8 mouse cellular contexts compared by ENCODE assay signal in genomic region chr15:98762201-98762621, GRCm38 (mm10). TPM values are rescaled to one million over a fixed set of nuclear protein-coding genes. Genes with fewer than 3 reads are reported as not detected.
DNase-seq lines count a peak whose midpoint lies in the region; ATAC-seq and TF ChIP-seq lines count a peak whose summit lies in the region.

No protein-coding gene starts in this region.

- H3K27me3 ChIP-seq in embryonic facial prominence, embryonic 13.5 days: peaks cover 17% of the 10 kb centered on the region; the same call in 1 of the 2 replicates
- H3K27me3 ChIP-seq in heart, embryonic 12.5 days (replicated peaks): peaks cover 13% of the 10 kb centered on the region
- no peaks in the 10 kb centered on the region for H3K27me3 ChIP-seq in kidney, postnatal 0 days (ENCODE audit: insufficient read depth, low read length)
- H3K27me3 ChIP-seq in liver, adult 2 months (ENCODE audit: control insufficient read depth, insufficient read depth, low read length): no peaks in the 10 kb centered on the region
- H3K27me3 ChIP-seq in myocyte (ENCODE audit: control insufficient read depth, insufficient read depth, insufficient read length): no peaks in the 10 kb centered on the region
- H3K27me3 ChIP-seq in stomach, embryonic 15.5 days (replicated peaks): 0 out of 2 replicates have a peak, but pooled peaks cover 3% of the 10 kb centered on the region

- H3K4me3 ChIP-seq in embryonic facial prominence, embryonic 13.5 days: peak overlapping the region; percentile 97
- peak overlapping the region; percentile 87 for H3K4me3 ChIP-seq in heart, embryonic 12.5 days
- H3K4me3 ChIP-seq in kidney, postnatal 0 days (replicated peaks; ENCODE audit: low read depth, low read length): peak overlapping the region; percentile 93
- H3K4me3 ChIP-seq in liver, adult 2 months (ENCODE audit: insufficient read depth, low read depth, low read length): peak overlapping the region; percentile 94
- peak overlapping the region; percentile 78 for H3K4me3 ChIP-seq in myocyte
- peak overlapping the region; percentile 99 for H3K4me3 ChIP-seq in stomach, embryonic 15.5 days (replicated peaks)

- peak overlapping the region; percentile 74 for H3ac ChIP-seq in myocyte (ENCODE audit: control insufficient read depth, insufficient read length)

- peak overlapping the region; percentile 85 for H3K4me2 ChIP-seq in embryonic facial prominence, embryonic 13.5 days
- H3K4me2 ChIP-seq in heart, embryonic 12.5 days: peak overlapping the region; percentile 87
- peak overlapping the region; percentile 92 for H3K4me2 ChIP-seq in kidney, postnatal 0 days (ENCODE audit: low read length)
- H3K4me2 ChIP-seq in myocyte (ENCODE audit: low read depth): peak overlapping the region; percentile 75
- peak overlapping the region; percentile 96 for H3K4me2 ChIP-seq in stomach, embryonic 15.5 days

- peaks cover 28% of the 10 kb centered on the region for H3K79me2 ChIP-seq in liver, adult 2 months (ENCODE audit: control insufficient read depth, insufficient read depth, low read length)
- H3K79me2 ChIP-seq in myocyte (ENCODE audit: control insufficient read depth, insufficient read depth): peaks cover 56% of the 10 kb centered on the region

- DNase-seq in 416B (ENCODE audit: low read depth): peak; percentile 89
- DNase-seq in adrenal gland, postnatal 36 days: peak; percentile 89 to 92
- DNase-seq in kidney, postnatal 0 days (ENCODE audit: low spot score): peak; percentile 94
- DNase-seq in liver, adult 2 months (ENCODE audit: extremely low read depth, low read depth, low spot score): peak; percentile 45

- 0 out of 2 replicates have a peak, but pooled peaks have one; percentile 30 for TF ChIP-seq CTCF in kidney, postnatal 0 days (IDR thresholded peaks at IDR 0.05; ENCODE audit: low read depth)
- no peak for TF ChIP-seq CTCF in liver, adult 2 months (IDR thresholded peaks at IDR 0.05; ENCODE audit: low read depth, low read length)

- peaks cover 20% of the 10 kb centered on the region for H3K4me1 ChIP-seq in embryonic facial prominence, embryonic 13.5 days
- peaks cover 16% of the 10 kb centered on the region for H3K4me1 ChIP-seq in heart, embryonic 12.5 days (replicated peaks)
- peaks cover 10% of the 10 kb centered on the region for H3K4me1 ChIP-seq in kidney, postnatal 0 days (replicated peaks; ENCODE audit: insufficient read depth, low read length)
- H3K4me1 ChIP-seq in liver, adult 2 months (ENCODE audit: control insufficient read depth, insufficient read depth, low read length): peaks cover 3% of the 10 kb centered on the region
- H3K4me1 ChIP-seq in stomach, embryonic 15.5 days: peaks cover 17% of the 10 kb centered on the region; the same call in 1 of the 2 replicates

- H3K9me3 ChIP-seq in embryonic facial prominence, embryonic 13.5 days: no peaks in the 10 kb centered on the region
- no peaks in the 10 kb centered on the region for H3K9me3 ChIP-seq in heart, embryonic 12.5 days (replicated peaks)
- no peaks in the 10 kb centered on the region for H3K9me3 ChIP-seq in kidney, postnatal 0 days (replicated peaks; ENCODE audit: low read length)
- no peaks in the 10 kb centered on the region for H3K9me3 ChIP-seq in stomach, embryonic 15.5 days

- peak; percentile 76 for ATAC-seq in embryonic facial prominence, embryonic 13.5 days (ENCODE audit: insufficient number of reproducible peaks, insufficient read depth, low FRiP score, low TSS enrichment, low read depth)
- peak; percentile 81 for ATAC-seq in heart, embryonic 12.5 days (ENCODE audit: insufficient number of reproducible peaks, low FRiP score)
- peak; percentile 84 for ATAC-seq in kidney, postnatal 0 days (replicated peaks; ENCODE audit: low FRiP score, low read depth)
- ATAC-seq in stomach, embryonic 15.5 days (ENCODE audit: insufficient read depth, low FRiP score, low read depth): peak; percentile 83

- no peak for TF ChIP-seq POLR2A in liver, adult 2 months (IDR thresholded peaks at IDR 0.05; ENCODE audit: extremely low read depth, insufficient read depth, low read length)
- peak; percentile 60 for TF ChIP-seq POLR2A in myocyte (IDR thresholded peaks at IDR 0.05; ENCODE audit: insufficient read length, low read depth)

- H3K27ac ChIP-seq in embryonic facial prominence, embryonic 13.5 days: peak overlapping the region; percentile 83
- H3K27ac ChIP-seq in heart, embryonic 12.5 days (ENCODE audit: poor library complexity, severe bottlenecking): peak overlapping the region; percentile 66
- peak overlapping the region; percentile 94 for H3K27ac ChIP-seq in kidney, postnatal 0 days
- H3K27ac ChIP-seq in liver, adult 2 months (replicated peaks; ENCODE audit: insufficient read depth, low read depth, low read length): peak overlapping the region; percentile 39; the same call in 1 of the 2 replicates
- peak overlapping the region; percentile 83 for H3K27ac ChIP-seq in stomach, embryonic 15.5 days

- under 1% methylated on average over 24 of the region's 24 CpGs for WGBS in embryonic facial prominence, embryonic 13.5 days
- under 1% methylated on average over 24 of the region's 24 CpGs for WGBS in heart, embryonic 12.5 days
- WGBS in kidney, postnatal 0 days: 0% methylated on average over 20 of the region's 24 CpGs
- 1% methylated on average over 23 of the region's 24 CpGs for WGBS in liver, adult 2 months
- WGBS in stomach, embryonic 15.5 days: under 1% methylated on average over 21 of the region's 24 CpGs

- peaks cover 23% of the 10 kb centered on the region for H3K36me3 ChIP-seq in embryonic facial prominence, embryonic 13.5 days
- peaks cover 23% of the 10 kb centered on the region for H3K36me3 ChIP-seq in heart, embryonic 12.5 days
- 0 out of 2 replicates have a peak, but pooled peaks cover 6% of the 10 kb centered on the region for H3K36me3 ChIP-seq in kidney, postnatal 0 days (ENCODE audit: insufficient read depth, low read length)
- H3K36me3 ChIP-seq in liver, adult 2 months (ENCODE audit: control insufficient read depth, insufficient read depth, low read length): no peaks in the 10 kb centered on the region
- H3K36me3 ChIP-seq in myocyte (ENCODE audit: control insufficient read depth, insufficient read depth): peaks cover 11% of the 10 kb centered on the region
- H3K36me3 ChIP-seq in stomach, embryonic 15.5 days: peaks cover under 1% of the 10 kb centered on the region; the same call in 1 of the 2 replicates

- peak overlapping the region; percentile 92 for H3K9ac ChIP-seq in embryonic facial prominence, embryonic 13.5 days
- H3K9ac ChIP-seq in heart, embryonic 12.5 days: peak overlapping the region; percentile 90
- H3K9ac ChIP-seq in kidney, postnatal 0 days (ENCODE audit: low read depth, low read length): peak overlapping the region; percentile 95
- peak overlapping the region; percentile 96 for H3K9ac ChIP-seq in liver, adult 2 months (ENCODE audit: low read depth, low read length)
- H3K9ac ChIP-seq in stomach, embryonic 15.5 days: peak overlapping the region; percentile 87

RNA-seq across cellular contexts. Expression of gene Arf3, which starts 0.8 kb away (rescaled TPM):
- total RNA-seq in adrenal gland, postnatal 36 days (2021): 100 to 1,000 TPM; 132 to 140 TPM
- polyA plus RNA-seq in embryonic facial prominence, embryonic 13.5 days (2015; fragmentation: Nextera tagmentation; extraction: Ambion mirVana): 44.1 and 44.6 TPM in 2 replicates
- 46.3 and 46.9 TPM in 2 replicates for polyA plus RNA-seq in heart, embryonic 12.5 days (2016; fragmentation: Nextera tagmentation; extraction: Ambion mirVana)
- 39.0 and 39.6 TPM in 2 replicates for polyA plus RNA-seq in kidney, postnatal 0 days (2015; fragmentation: Nextera tagmentation; extraction: Ambion mirVana)
- 10.5 and 14.0 TPM in 2 replicates for total RNA-seq in liver, adult 2 months (2014; rRNA removed)
- polyA plus RNA-seq in liver, adult 2 months (2012; rRNA removed): 41.3 and 43.0 TPM in 2 replicates
- polyA plus RNA-seq in myocyte (2012; fragmentation: generic; extraction: Trizol): 72.0 TPM
- polyA plus RNA-seq in stomach, embryonic 15.5 days (2015; fragmentation: Nextera tagmentation; extraction: Ambion mirVana): 41.6 and 45.2 TPM in 2 replicates

RNA-seq across cellular contexts. Expression of gene Wnt10b, which starts 15.7 kb away (rescaled TPM):
- total RNA-seq in adrenal gland, postnatal 36 days (2021): 1 to 10 TPM; 1.1 to 1.3 TPM
- polyA plus RNA-seq in embryonic facial prominence, embryonic 13.5 days (2015; fragmentation: Nextera tagmentation; extraction: Ambion mirVana): 4.9 and 5.3 TPM in 2 replicates
- not detected in 2 replicates for polyA plus RNA-seq in heart, embryonic 12.5 days (2016; fragmentation: Nextera tagmentation; extraction: Ambion mirVana)
- not detected in 2 replicates for polyA plus RNA-seq in kidney, postnatal 0 days (2015; fragmentation: Nextera tagmentation; extraction: Ambion mirVana)
- 0.47 TPM in 1 of 2 replicates, not detected in the other for total RNA-seq in liver, adult 2 months (2014; rRNA removed)
- polyA plus RNA-seq in liver, adult 2 months (2012; rRNA removed): not detected in 2 replicates
- polyA plus RNA-seq in myocyte (2012; fragmentation: generic; extraction: Trizol): 3.3 TPM
- polyA plus RNA-seq in stomach, embryonic 15.5 days (2015; fragmentation: Nextera tagmentation; extraction: Ambion mirVana): 0.08 TPM in 1 of 2 replicates, not detected in the other

RNA-seq across cellular contexts. Expression of gene Wnt1, which starts 27.4 kb away (rescaled TPM):
- total RNA-seq in adrenal gland, postnatal 36 days (2021): not detected
- polyA plus RNA-seq in embryonic facial prominence, embryonic 13.5 days (2015; fragmentation: Nextera tagmentation; extraction: Ambion mirVana): not detected in 2 replicates
- not detected in 2 replicates for polyA plus RNA-seq in heart, embryonic 12.5 days (2016; fragmentation: Nextera tagmentation; extraction: Ambion mirVana)
- not detected in 2 replicates for polyA plus RNA-seq in kidney, postnatal 0 days (2015; fragmentation: Nextera tagmentation; extraction: Ambion mirVana)
- not detected in 2 replicates for total RNA-seq in liver, adult 2 months (2014; rRNA removed)
- not detected in 2 replicates for polyA plus RNA-seq in liver, adult 2 months (2012; rRNA removed)
- 0.06 TPM for polyA plus RNA-seq in myocyte (2012; fragmentation: generic; extraction: Trizol)
- not detected in 2 replicates for polyA plus RNA-seq in stomach, embryonic 15.5 days (2015; fragmentation: Nextera tagmentation; extraction: Ambion mirVana)

RNA-seq across cellular contexts. Expression of gene Fkbp11, which starts 34.2 kb away (rescaled TPM):
- total RNA-seq in adrenal gland, postnatal 36 days (2021): 1 to 10 TPM; 7.5 to 9.1 TPM
- 40.9 and 48.3 TPM in 2 replicates for polyA plus RNA-seq in embryonic facial prominence, embryonic 13.5 days (2015; fragmentation: Nextera tagmentation; extraction: Ambion mirVana)
- 13.2 and 17.8 TPM in 2 replicates for polyA plus RNA-seq in heart, embryonic 12.5 days (2016; fragmentation: Nextera tagmentation; extraction: Ambion mirVana)
- 34.4 and 34.6 TPM in 2 replicates for polyA plus RNA-seq in kidney, postnatal 0 days (2015; fragmentation: Nextera tagmentation; extraction: Ambion mirVana)
- total RNA-seq in liver, adult 2 months (2014; rRNA removed): 22.4 and 26.6 TPM in 2 replicates
- 12.2 and 22.4 TPM in 2 replicates for polyA plus RNA-seq in liver, adult 2 months (2012; rRNA removed)
- polyA plus RNA-seq in myocyte (2012; fragmentation: generic; extraction: Trizol): 52.9 TPM
- polyA plus RNA-seq in stomach, embryonic 15.5 days (2015; fragmentation: Nextera tagmentation; extraction: Ambion mirVana): 112 and 123 TPM in 2 replicates

RNA-seq across cellular contexts. Expression of gene Ddn, which starts 47.1 kb away (rescaled TPM):
- total RNA-seq in adrenal gland, postnatal 36 days (2021): under 1 TPM; 0.10 to 0.30 TPM
- 0.07 TPM in 1 of 2 replicates, not detected in the other for polyA plus RNA-seq in embryonic facial prominence, embryonic 13.5 days (2015; fragmentation: Nextera tagmentation; extraction: Ambion mirVana)
- polyA plus RNA-seq in heart, embryonic 12.5 days (2016; fragmentation: Nextera tagmentation; extraction: Ambion mirVana): 0.04 and 0.14 TPM in 2 replicates
- polyA plus RNA-seq in kidney, postnatal 0 days (2015; fragmentation: Nextera tagmentation; extraction: Ambion mirVana): 4.4 and 6.1 TPM in 2 replicates
- 0.13 TPM in 1 of 2 replicates, not detected in the other for total RNA-seq in liver, adult 2 months (2014; rRNA removed)
- polyA plus RNA-seq in liver, adult 2 months (2012; rRNA removed): not detected in 2 replicates
- 0.11 TPM for polyA plus RNA-seq in myocyte (2012; fragmentation: generic; extraction: Trizol)
- polyA plus RNA-seq in stomach, embryonic 15.5 days (2015; fragmentation: Nextera tagmentation; extraction: Ambion mirVana): not detected in 2 replicates

Comparison
In these comparisons a context has a peak if more than half of its experiments do, and no peak if none do; other contexts are left out.
1. Peak in every context shown above with its lines: DNase-seq, ATAC-seq, H3K4me3 ChIP-seq and H3K27ac ChIP-seq.
2. H3K27ac ChIP-seq: peak in every context shown above with its lines; median percentile 94 in kidney, postnatal 0 days; 83 in embryonic facial prominence, embryonic 13.5 days; 83 in stomach, embryonic 15.5 days; 66 in heart, embryonic 12.5 days; 39 in liver, adult 2 months.